Mouse (Mus musculus): ENCODE results near the gene Brd1. TPM values are rescaled to one million over a fixed set of nuclear protein-coding genes. Genes with fewer than 3 reads are reported as not detected.
"Not testable (repeated sequence)": the region's sequence is repeated elsewhere in the genome, so short reads cannot be mapped to it uniquely, and the experiment has no call there.

Brd1 gene
- polyA plus RNA-seq, 1 experiment from 2014 or later: 23.6 TPM

DNA sequence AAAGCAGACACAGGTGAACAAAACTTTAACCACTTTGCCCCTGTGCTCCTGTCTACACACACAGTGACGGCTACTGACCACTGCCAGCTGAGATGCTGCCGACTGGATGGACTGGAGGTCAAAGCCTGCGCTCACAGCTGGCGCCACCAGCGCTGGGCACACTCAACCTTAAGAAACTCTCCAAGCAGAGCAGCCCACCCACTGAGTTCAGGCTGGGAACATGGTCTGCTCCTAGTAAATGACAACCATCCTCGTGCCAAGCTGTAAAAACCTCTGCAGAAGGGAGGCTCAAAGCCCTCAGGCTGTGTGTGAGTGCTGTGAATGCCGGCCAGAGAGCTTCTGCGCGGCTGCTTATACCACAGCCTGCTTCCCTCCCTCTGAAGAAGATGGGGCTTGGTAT, 16.8 kb downstream of the Brd1 start:
- Histone ChIP-seq H3K36me3 (ENCODE audit: control insufficient read depth, insufficient read depth, low read length) (peaks cover 91% of the 10 kb centered on the region), H3K4me2 (ENCODE audit: low read length) (no peak overlapping the region), H3K4me3 (ENCODE audit: low read depth, low read length) (no peak overlapping the region), H3K9ac (ENCODE audit: low read length) (no peak overlapping the region), H3K27me3 (replicated peaks; ENCODE audit: control insufficient read depth, insufficient read depth, low read length) (no peaks in the 10 kb centered on the region), H3K9me3 (ENCODE audit: control insufficient read depth, low read length) (no peaks in the 10 kb centered on the region), H3K4me1 (replicated peaks; ENCODE audit: control insufficient read depth, insufficient read depth, low read length) (no peaks in the 10 kb centered on the region), H3K27ac (ENCODE audit: low read depth) (no peak overlapping the region)
- DNase-seq (ENCODE audit: low spot score) (no peak), ATAC-seq (replicated peaks; ENCODE audit: low FRiP score, low TSS enrichment, low read depth) (no peak)
- 76% methylated on average over 9 of the region's 9 CpGs for WGBS

DNA sequence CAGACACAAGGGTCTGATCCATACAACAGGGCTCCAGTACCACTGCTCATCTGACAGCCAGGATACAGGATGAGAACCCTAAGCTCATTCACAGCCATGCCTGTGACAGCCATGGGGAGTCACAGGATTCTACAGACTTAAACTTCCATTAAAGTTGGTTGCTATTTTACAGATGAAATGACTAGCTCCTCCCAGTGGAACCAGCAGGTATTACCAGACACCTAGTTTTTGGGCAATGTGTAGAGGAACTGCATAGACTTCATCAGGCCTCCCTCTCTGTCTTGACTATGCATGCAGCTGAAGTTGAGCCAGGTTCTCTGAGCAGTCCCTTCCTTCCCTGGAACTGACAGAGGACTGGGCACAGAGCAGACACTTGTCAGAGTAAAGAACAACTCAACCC, 17.7 kb downstream of the Brd1 start:
- Histone ChIP-seq H3K4me3 (ENCODE audit: low read depth, low read length) (no peak overlapping the region), H3K27ac (ENCODE audit: low read depth) (no peak overlapping the region), H3K9me3 (ENCODE audit: control insufficient read depth, low read length) (no peaks in the 10 kb centered on the region), H3K9ac (ENCODE audit: low read length) (no peak overlapping the region), H3K36me3 (ENCODE audit: control insufficient read depth, insufficient read depth, low read length) (peaks cover 92% of the 10 kb centered on the region), H3K4me2 (ENCODE audit: low read length) (no peak overlapping the region), H3K27me3 (replicated peaks; ENCODE audit: control insufficient read depth, insufficient read depth, low read length) (no peaks in the 10 kb centered on the region), H3K4me1 (replicated peaks; ENCODE audit: control insufficient read depth, insufficient read depth, low read length) (no peaks in the 10 kb centered on the region)
- no peak for ATAC-seq (replicated peaks; ENCODE audit: low FRiP score, low TSS enrichment, low read depth)
- no peak for DNase-seq (ENCODE audit: low spot score)

DNA sequence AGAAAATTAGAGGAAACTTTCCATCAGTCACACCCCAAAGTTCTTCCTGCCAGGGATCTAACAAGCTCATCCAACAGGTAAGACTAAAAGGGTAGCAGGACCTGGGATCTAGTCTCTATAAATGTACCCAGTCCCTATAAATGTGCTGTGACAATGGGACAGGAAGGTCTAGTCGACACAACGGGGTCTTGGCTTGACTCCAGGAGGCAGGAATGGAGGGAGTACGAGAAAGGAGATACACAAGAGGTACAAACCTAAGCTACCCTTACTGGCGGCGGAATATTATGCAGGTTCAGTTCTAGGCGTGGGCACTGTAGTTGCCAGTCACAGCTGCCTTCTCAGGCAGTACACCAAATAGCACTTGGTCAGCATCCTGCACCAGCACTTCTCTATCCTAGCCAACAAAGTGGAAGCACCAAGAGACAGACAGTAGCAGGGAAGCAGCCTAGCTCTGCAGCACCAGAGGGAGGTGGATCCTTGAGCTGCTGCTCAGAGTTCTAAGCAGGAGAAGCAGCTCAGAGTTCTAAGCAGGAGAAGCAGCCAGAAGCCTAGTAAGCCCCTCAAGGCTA, 19.9 kb downstream of the Brd1 start:
- no peak for DNase-seq (ENCODE audit: low spot score)
- ATAC-seq (replicated peaks; ENCODE audit: low FRiP score, low TSS enrichment, low read depth): no peak
- Histone ChIP-seq H3K4me2 (ENCODE audit: low read length) (no peak overlapping the region), H3K4me1 (replicated peaks; ENCODE audit: control insufficient read depth, insufficient read depth, low read length) (no peaks in the 10 kb centered on the region), H3K9me3 (ENCODE audit: control insufficient read depth, low read length) (no peaks in the 10 kb centered on the region), H3K4me3 (ENCODE audit: low read depth, low read length) (no peak overlapping the region), H3K27ac (ENCODE audit: low read depth) (no peak overlapping the region), H3K9ac (ENCODE audit: low read length) (no peak overlapping the region), H3K36me3 (ENCODE audit: control insufficient read depth, insufficient read depth, low read length) (peaks cover 96% of the 10 kb centered on the region), H3K27me3 (replicated peaks; ENCODE audit: control insufficient read depth, insufficient read depth, low read length) (no peaks in the 10 kb centered on the region)
- WGBS: 90% methylated on average over 6 of the region's 6 CpGs

DNA sequence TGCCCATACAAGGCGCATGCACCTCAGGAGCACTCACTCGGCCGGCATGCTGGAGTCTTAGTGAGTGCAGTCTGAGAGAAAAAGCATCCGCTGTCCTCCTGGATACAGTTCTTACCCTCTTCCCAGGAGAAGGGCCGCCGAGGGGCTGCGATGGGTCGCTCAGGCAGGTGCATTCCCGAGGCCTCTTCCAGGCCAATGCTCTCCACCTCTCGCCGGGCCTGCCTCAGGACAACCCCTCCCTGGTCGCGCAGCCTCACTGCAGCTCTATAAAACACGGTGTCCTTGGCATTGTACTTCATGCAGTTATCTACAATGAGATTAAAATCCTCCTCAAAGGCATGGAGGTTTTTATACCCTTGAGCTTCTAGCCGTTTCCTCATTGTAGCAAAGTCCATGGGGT, 21.5 kb downstream of the Brd1 start:
- Histone ChIP-seq H3K4me1 (replicated peaks; ENCODE audit: control insufficient read depth, insufficient read depth, low read length) (no peaks in the 10 kb centered on the region), H3K27ac (ENCODE audit: low read depth) (no peak overlapping the region), H3K9ac (ENCODE audit: low read length) (no peak overlapping the region), H3K4me3 (ENCODE audit: low read depth, low read length) (no peak overlapping the region), H3K36me3 (ENCODE audit: control insufficient read depth, insufficient read depth, low read length) (peaks cover 97% of the 10 kb centered on the region), H3K27me3 (replicated peaks; ENCODE audit: control insufficient read depth, insufficient read depth, low read length) (no peaks in the 10 kb centered on the region), H3K9me3 (ENCODE audit: control insufficient read depth, low read length) (no peaks in the 10 kb centered on the region), H3K4me2 (ENCODE audit: low read length) (no peak overlapping the region)
- 94% methylated on average over 15 of the region's 15 CpGs for WGBS
- ATAC-seq (replicated peaks; ENCODE audit: low FRiP score, low TSS enrichment, low read depth) (no peak), DNase-seq (ENCODE audit: low spot score) (no peak)

DNA sequence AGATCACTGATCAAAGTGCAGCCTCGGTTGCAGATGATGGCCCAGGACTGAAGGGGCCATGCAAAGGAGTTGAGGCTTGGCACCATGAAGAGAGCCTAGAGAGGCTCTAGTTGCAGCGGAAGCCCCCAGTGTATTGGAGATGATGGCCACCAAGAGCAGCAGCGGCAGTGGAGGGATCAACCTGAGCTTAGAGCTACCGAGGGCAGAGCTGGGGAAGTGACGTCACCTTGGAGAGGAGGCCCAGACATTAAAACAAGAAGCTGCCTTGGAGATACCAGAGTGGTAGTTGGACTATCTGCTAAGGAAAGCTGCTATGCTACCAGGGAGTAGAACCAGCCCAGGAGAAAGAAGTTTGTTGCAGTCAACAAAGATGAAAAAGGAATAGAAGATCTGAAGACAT, 24.2 kb downstream of the Brd1 start:
- peaks cover 98% of the 10 kb centered on the region for H3K36me3 ChIP-seq (ENCODE audit: control insufficient read depth, insufficient read depth, low read length)
- H3K9ac ChIP-seq (ENCODE audit: low read length): no peak overlapping the region
- H3K4me1 ChIP-seq (replicated peaks; ENCODE audit: control insufficient read depth, insufficient read depth, low read length): no peaks in the 10 kb centered on the region
- H3K9me3 ChIP-seq (ENCODE audit: control insufficient read depth, low read length): no peaks in the 10 kb centered on the region
- WGBS: 89% methylated on average over 5 of the region's 5 CpGs
- DNase-seq (ENCODE audit: low spot score): no peak
- no peaks in the 10 kb centered on the region for H3K27me3 ChIP-seq (replicated peaks; ENCODE audit: control insufficient read depth, insufficient read depth, low read length)
- no peak for ATAC-seq (replicated peaks; ENCODE audit: low FRiP score, low TSS enrichment, low read depth)
- H3K4me3 ChIP-seq (ENCODE audit: low read depth, low read length): no peak overlapping the region
- no peak overlapping the region for H3K27ac ChIP-seq (ENCODE audit: low read depth)
- H3K4me2 ChIP-seq (ENCODE audit: low read length): no peak overlapping the region

DNA sequence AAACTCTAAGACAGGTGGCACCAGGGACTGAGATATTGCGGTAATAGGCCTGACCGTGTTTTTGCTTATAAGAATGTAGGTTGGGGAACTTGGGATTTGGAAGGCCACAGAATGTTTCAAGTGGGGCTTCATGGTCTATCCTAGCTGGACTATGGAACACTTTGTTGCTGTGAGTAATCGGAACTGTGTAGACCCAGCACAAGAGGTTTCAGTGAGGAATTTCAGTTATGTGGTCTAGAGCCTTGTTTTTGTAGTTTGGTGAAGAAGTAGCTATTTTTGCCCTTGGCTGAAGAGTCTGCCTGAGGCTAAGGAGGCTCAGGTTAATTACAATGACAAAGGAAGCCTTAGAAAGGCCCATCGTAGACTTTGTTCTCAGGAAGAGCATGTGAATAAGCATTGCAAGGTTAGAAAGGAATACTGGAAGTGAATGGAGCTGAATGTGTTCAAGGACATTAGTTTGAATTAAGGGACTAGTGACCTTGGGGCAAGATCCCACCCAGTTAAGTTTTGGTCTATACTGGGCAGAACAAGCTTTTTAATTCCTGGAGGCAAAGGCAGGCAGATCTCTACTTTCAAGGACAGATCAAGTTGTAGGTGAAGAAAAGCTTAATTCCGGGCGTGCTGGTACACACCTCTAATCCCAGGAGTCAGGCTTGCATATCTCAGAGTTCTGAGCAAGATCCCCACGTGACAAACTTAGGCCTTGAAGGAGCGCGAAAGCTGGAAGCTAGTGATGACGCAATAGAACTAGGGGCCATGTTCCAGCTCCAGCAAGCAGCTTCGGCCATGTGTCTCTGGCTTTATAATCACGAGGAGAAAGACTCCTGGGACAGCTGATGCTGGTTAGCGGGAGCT, 25.1 kb downstream of the Brd1 start:
- H3K27ac ChIP-seq (ENCODE audit: low read depth): no peak overlapping the region
- no peak overlapping the region for H3K4me2 ChIP-seq (ENCODE audit: low read length)
- peaks cover 99% of the 10 kb centered on the region for H3K36me3 ChIP-seq (ENCODE audit: control insufficient read depth, insufficient read depth, low read length)
- H3K4me1 ChIP-seq (replicated peaks; ENCODE audit: control insufficient read depth, insufficient read depth, low read length): no peaks in the 10 kb centered on the region
- ATAC-seq (replicated peaks; ENCODE audit: low FRiP score, low TSS enrichment, low read depth): no peak
- 92% methylated on average over 13 of the region's 13 CpGs for WGBS
- H3K9ac ChIP-seq (ENCODE audit: low read length): no peak overlapping the region
- H3K9me3 ChIP-seq (ENCODE audit: control insufficient read depth, low read length): no peaks in the 10 kb centered on the region
- no peaks in the 10 kb centered on the region for H3K27me3 ChIP-seq (replicated peaks; ENCODE audit: control insufficient read depth, insufficient read depth, low read length)
- H3K4me3 ChIP-seq (ENCODE audit: low read depth, low read length): no peak overlapping the region
- DNase-seq (ENCODE audit: low spot score): no peak

DNA sequence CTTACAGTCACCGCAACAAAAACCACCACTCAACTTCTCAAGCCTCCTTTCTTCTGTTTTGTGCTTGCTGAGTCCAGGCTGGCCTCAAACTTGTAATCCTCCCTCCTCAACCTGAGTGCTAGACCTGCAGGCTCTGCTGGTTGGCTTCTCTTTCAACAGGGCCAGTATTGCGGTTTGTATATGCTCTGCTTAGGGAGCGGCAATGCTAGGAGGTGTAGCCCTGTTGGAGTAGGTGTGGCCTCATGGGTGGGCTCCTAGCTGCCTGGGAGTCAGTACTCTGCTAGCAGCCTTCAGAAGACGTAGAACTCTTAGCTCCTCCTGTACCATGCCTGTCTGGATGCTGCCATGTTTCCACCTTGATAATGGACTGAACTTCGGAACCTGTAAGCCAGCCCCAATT, 25.8 kb downstream of the Brd1 start:
- H3K4me2 ChIP-seq (ENCODE audit: low read length): no peak overlapping the region
- no peak for DNase-seq (ENCODE audit: low spot score)
- H3K4me1 ChIP-seq (replicated peaks; ENCODE audit: control insufficient read depth, insufficient read depth, low read length): no peaks in the 10 kb centered on the region
- H3K27me3 ChIP-seq (replicated peaks; ENCODE audit: control insufficient read depth, insufficient read depth, low read length): no peaks in the 10 kb centered on the region
- no peak overlapping the region for H3K27ac ChIP-seq (ENCODE audit: low read depth)
- no peak overlapping the region for H3K4me3 ChIP-seq (ENCODE audit: low read depth, low read length)
- H3K9me3 ChIP-seq (ENCODE audit: control insufficient read depth, low read length): no peaks in the 10 kb centered on the region
- ATAC-seq (replicated peaks; ENCODE audit: low FRiP score, low TSS enrichment, low read depth): no peak
- peaks cover 99% of the 10 kb centered on the region for H3K36me3 ChIP-seq (ENCODE audit: control insufficient read depth, insufficient read depth, low read length)
- 89% methylated on average over 5 of the region's 5 CpGs for WGBS
- no peak overlapping the region for H3K9ac ChIP-seq (ENCODE audit: low read length)

DNA sequence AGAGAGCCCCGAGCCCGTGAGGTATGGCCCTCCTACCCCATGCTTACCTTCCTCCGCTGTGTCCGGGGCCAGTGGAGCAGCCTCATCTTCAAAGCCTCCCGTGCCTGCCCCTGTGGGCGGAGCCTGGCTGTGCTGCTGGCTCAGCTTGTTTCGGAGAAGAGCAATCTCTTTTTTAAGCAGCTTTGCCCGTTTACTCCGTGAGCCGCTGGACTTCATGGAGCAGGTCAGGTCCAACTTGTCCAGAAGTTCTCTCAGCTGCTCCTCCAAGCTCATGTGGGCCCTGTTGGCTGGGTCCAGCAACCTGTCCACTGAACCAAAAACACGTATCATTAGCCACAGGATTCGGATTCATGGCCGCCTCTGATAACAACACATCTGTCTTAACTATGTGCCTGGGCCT, 27.0 kb downstream of the Brd1 start:
- not testable (repeated sequence) for H3K27me3 ChIP-seq (replicated peaks; ENCODE audit: control insufficient read depth, insufficient read depth, low read length); H3K9me3 ChIP-seq (ENCODE audit: control insufficient read depth, low read length); H3K4me2 ChIP-seq (ENCODE audit: low read length); H3K27ac ChIP-seq (ENCODE audit: low read depth); H3K9ac ChIP-seq (ENCODE audit: low read length); H3K4me1 ChIP-seq (replicated peaks; ENCODE audit: control insufficient read depth, insufficient read depth, low read length); ATAC-seq (replicated peaks; ENCODE audit: low FRiP score, low TSS enrichment, low read depth); DNase-seq (ENCODE audit: low spot score); H3K4me3 ChIP-seq (ENCODE audit: low read depth, low read length)
- H3K36me3 ChIP-seq (ENCODE audit: control insufficient read depth, insufficient read depth, low read length): peaks cover 98% of the 10 kb centered on the region
- WGBS: 81% methylated on average over 13 of the region's 13 CpGs

DNA sequence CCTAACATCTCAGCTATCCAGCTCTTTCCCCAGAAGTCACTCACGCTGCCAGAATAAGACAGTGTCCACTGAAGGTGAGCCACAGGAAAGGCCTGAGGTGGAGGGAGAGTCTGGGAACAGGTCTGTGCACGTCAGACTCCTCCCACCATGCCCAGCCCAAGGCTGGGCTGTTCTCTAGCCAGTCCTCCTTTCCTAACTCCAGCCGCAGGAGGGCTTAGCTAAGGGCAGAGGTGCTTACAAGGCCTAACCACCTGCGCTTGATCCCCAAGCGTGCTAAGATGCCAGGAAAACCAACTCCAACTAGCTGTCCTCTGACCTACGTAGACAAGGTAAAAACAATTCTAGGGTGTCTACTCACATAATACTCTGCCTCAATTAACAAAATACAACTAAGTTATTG, 27.7 kb downstream of the Brd1 start:
- H3K4me2 ChIP-seq (ENCODE audit: low read length): no peak overlapping the region
- H3K9ac ChIP-seq (ENCODE audit: low read length): no peak overlapping the region
- no peaks in the 10 kb centered on the region for H3K27me3 ChIP-seq (replicated peaks; ENCODE audit: control insufficient read depth, insufficient read depth, low read length)
- H3K27ac ChIP-seq (ENCODE audit: low read depth): no peak overlapping the region
- 90% methylated on average over 6 of the region's 6 CpGs for WGBS
- H3K4me1 ChIP-seq (replicated peaks; ENCODE audit: control insufficient read depth, insufficient read depth, low read length): no peaks in the 10 kb centered on the region
- H3K36me3 ChIP-seq (ENCODE audit: control insufficient read depth, insufficient read depth, low read length): peaks cover 98% of the 10 kb centered on the region
- DNase-seq (ENCODE audit: low spot score) (no peak), ATAC-seq (replicated peaks; ENCODE audit: low FRiP score, low TSS enrichment, low read depth) (no peak)
- H3K4me3 ChIP-seq (ENCODE audit: low read depth, low read length): no peak overlapping the region
- no peaks in the 10 kb centered on the region for H3K9me3 ChIP-seq (ENCODE audit: control insufficient read depth, low read length)
